Mouse (Mus musculus) lung, adult 18-20 months (tissue): ENCODE data around the gene Trpv2.
A peak's percentile ranks its signal among the peaks of the same experiment; 100 is the strongest.

Experiments used
- DNase-seq, 2 experiments: peaks; one replicate each; pipeline ENCODE4 v3.0.0; 2022; ENCODE audit warnings: mixed read lengths in 2 of 2

Trpv2 gene

GRCm38 (mm10) chr11:62604123-62604706 is 29.9 kb downstream of the Trpv2 start:
- no peak for DNase-seq

GRCm38 (mm10) chr11:62604886-62605618 is 30.8 kb downstream of the Trpv2 start:
- DNase-seq = peak in 1 of 2 experiments; percentile 17

- DNase-seq = no peak
Observed at GRCm38 (mm10) chr11:62605619-62606298, 31.5 kb downstream of the Trpv2 start.

- DNase-seq = no peak
Observed at GRCm38 (mm10) chr11:62606299-62607169, 32.2 kb downstream of the Trpv2 start.

- DNase-seq = no peak
Observed at GRCm38 (mm10) chr11:62607170-62607951, 33.1 kb downstream of the Trpv2 start.

- no peak for DNase-seq
Observed at GRCm38 (mm10) chr11:62607952-62608201, 33.6 kb downstream of the Trpv2 start.

- peak; percentile 35 to 52 for DNase-seq
Observed at GRCm38 (mm10) chr11:62608826-62609675, 34.8 kb downstream of the Trpv2 start.

GRCm38 (mm10) chr11:62610304-62610703 is 36.0 kb downstream of the Trpv2 start:
- no peak for DNase-seq

- no peak for DNase-seq
Observed at GRCm38 (mm10) chr11:62612604-62613003, 38.3 kb downstream of the Trpv2 start.

- DNase-seq = peak; percentile 88 to 92
Observed at GRCm38 (mm10) chr11:62613657-62614365, 39.5 kb downstream of the Trpv2 start.

- DNase-seq = no peak
Observed at GRCm38 (mm10) chr11:62614876-62615410, 40.7 kb downstream of the Trpv2 start.

GRCm38 (mm10) chr11:62615456-62615855 is 41.2 kb downstream of the Trpv2 start:
- DNase-seq = no peak

GRCm38 (mm10) chr11:62621079-62621478 is 46.8 kb downstream of the Trpv2 start:
- no peak for DNase-seq

- DNase-seq = no peak
Observed at GRCm38 (mm10) chr11:62621586-62622283, 47.4 kb downstream of the Trpv2 start.

- no peak for DNase-seq
Observed at GRCm38 (mm10) chr11:62622850-62623249, 48.6 kb downstream of the Trpv2 start.

- DNase-seq = peak in 1 of 2 experiments; percentile 39
Observed at GRCm38 (mm10) chr11:62624341-62625291, 50.3 kb downstream of the Trpv2 start.

- DNase-seq = no peak
Observed at GRCm38 (mm10) chr11:62629352-62630224, 55.3 kb downstream of the Trpv2 start.
